Mouse (Mus musculus) left cerebral cortex, postnatal 25 days (tissue): ENCODE results near the gene Acan. TPM values are rescaled to one million over a fixed set of nuclear protein-coding genes. Genes with fewer than 3 reads are reported as not detected.
A peak's percentile ranks its signal among the peaks of the same experiment; 100 is the strongest.

Experiments used
- DNase-seq, 2 experiments: peaks; one replicate each; pipeline ENCODE4 v3.0.0; 2022; ENCODE audit warnings: low spot score in 2 of 2, mixed read lengths in 1 of 2
- intact Hi-C: fragments of 180-260 bp; cut with DNase I; formaldehyde crosslinking; loops from one replicate; pipeline ENCODE4 v1.15.1; 2025
- total RNA-seq, 2 experiments: library from RNA; stranded (reverse); gene quantifications; 2 replicates each; pipeline ENCODE4 v1.2.3; 2021

The Acan gene
- 1 to 10 TPM; 3.1 to 3.5 TPM for total RNA-seq

DNA sequence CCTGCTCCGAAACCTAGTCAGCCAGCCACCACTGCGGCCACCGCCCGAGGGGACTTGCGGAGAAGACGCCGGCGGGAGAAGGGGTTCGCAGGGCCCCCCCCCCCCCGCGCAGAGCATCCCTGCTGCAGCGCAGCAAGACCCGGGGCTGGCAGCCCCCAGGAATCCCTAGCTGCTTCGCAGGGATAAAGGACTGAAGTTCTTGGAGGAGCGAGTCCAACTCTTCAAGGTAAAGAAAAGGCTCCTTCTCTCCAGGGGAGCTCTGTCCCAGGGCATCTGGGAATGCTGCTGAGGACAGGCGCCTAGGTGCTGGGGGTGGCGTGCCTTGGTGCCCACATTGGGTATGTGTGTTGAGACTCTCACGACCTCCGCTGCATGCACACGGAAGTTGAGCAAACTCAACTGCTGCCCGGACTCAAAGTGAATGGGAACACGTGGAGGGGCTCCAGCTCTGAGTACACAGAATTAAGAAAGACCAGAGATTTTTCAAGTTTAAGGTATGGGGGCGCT lies at the start of gene Acan:
Gene Acan (plus strand): TSS at position 101 of the 507 bp plus-strand sequence.
- DNase-seq, result no peak
- intact Hi-C loops, result no loop called here

DNA sequence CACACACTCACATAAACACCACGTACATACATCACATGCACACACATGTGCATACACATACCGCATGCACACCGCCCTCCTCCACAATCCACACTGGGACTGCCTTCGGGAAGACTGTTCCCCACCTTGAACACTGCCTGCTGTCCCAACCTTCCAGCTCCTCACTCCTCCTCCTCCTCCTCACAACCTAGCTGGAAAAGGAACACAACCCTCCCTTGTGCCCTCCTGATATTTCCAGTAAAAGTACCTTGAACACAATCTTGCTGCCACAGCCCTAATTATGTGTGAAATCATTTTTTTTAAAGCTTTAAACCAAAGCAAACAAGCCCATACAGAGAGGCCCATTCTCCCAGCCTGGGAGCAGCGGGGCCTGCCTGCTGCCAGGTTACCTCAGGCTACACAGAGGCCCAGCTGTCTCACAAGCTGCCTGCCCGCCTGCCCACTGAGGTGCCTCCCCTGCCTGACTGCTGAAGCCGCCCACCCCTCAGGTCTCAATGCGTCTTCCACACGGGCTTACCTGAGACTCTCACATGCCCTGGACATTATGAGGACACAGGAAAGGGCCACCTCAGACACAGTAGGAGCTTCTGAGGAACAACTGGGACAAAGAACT lies 31.9 kb upstream of the Acan start:
- intact Hi-C loops, result no loop called here
- no peak for DNase-seq

DNA sequence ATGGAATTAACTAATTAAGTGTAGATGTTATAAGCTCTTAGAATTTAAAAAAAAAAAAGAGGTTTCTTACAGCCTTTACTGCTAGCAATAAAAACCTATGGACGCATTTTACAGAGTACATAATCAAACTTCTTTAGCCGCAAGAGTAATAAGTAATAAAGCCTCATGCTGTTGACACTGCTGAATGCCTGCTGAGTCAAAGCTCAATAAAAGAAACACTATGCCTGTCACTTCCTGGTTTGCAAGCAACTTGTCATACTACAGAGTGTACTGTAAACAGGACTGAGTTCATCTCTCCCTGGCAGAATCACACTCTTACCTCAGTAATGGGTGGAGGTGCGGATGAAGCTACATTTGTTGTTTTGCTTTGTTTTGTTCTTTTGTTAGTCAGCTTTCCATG lies 24.1 kb upstream of the Acan start:
- DNase-seq, result no peak

DNA sequence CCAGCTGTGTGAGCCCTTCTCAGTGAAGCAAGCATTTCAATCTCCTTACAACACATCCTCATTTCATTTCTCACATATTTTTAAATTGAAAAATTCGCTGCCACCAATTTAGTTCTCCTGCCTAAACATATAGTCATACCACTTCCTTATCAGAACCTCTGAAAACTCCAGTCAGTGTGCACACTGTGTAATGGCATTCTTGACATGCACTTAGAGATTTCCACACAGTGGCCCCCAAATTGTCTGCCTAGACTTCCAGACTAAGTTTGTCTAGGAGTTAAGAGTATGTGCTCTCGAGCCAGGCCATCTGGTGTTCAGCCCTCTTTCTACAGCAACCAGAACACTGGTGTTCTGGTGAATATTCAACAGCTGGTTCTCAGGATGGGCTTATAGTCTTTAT lies 19.5 kb upstream of the Acan start:
- intact Hi-C loops, result no loop called here
- no peak for DNase-seq

More for the DNA sequence above, 24.1 kb upstream of the Acan start:
- intact Hi-C loops, result no loop called here

DNA sequence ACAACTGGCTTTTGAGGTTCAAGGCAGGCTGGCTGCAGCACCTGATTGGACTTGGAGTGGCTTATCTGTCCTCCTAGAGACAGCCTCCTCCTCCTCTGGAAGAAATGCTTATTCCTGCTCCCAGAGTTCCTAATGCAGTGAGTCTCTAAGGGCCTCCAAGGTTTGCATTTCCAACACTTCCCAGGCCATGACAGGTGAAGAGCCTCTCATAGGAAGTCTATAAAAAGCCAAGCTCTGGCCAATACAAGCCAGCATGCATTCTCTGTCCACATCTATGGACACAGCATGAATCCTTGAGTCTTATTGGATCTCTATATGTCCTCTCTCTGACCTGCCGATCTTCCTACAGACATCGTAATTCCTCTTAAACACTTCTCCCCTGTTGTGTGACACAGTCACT lies 18.8 kb upstream of the Acan start:
- intact Hi-C loops, result no loop called here
- no peak for DNase-seq

DNA sequence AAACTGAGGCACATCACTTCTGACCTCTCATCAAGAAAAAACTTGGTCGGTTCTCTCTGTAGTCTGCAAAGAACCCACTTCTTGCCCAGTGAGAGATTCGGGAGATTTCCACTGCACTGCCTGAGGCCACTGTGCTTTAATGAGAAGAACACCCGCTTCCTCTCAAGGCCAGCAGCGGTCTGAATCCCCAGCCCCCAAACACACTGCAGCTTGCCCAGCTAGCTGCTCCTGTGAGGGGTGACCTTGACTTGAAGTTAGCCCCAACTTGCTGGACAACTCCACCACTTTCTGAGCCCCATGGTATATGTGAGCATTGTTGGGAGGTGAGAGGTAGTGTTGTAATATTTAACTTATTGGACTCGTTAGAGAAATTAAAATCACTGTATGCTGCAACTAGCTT lies 1.2 kb upstream of the Acan start:
- DNase-seq, result no peak
- intact Hi-C loops, result no loop called here

DNA sequence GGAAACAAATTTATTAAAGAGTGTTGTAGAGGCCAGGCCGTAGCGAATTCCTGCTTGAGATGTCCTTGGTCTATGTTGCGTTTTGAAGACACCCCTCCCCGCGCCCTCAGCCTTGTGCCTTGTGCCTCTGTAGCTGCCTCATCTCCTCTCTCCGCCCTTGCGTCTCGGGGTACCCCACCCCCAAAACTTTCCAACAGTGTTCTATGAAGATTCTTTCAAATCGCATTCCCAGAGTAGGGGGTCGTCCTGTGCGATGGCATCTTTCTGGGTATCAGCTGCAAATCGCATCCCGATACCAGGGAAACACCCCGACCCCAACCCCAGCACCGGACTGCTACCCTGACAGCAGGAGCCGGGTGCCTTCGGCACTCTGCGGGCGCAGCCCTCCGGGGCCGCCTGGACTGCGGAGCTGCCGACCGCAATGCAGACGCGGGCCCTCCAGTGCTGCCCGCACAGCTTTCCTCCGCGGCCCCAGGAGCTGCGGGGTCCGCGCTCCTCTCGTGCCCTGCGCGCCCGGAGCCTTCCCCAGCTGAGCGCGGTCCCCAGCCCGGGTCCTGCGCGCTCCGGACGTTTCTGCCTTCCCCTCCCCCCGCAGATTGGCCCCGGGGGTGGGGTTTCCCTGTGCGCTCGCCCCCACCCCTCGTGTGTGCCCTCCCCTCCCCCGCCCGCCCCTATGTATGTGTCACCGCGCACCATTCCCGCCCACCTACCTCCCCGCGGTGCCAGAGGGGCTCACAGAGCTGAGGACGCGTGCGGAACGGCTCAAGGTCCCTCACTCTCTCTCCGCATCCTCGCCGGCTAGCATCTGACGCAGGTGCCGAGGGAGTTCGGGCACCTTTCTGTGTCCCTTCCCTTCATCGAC lies 531 bp upstream of the Acan start:
- intact Hi-C loops, result no loop called here
- DNase-seq, result no peak

DNA sequence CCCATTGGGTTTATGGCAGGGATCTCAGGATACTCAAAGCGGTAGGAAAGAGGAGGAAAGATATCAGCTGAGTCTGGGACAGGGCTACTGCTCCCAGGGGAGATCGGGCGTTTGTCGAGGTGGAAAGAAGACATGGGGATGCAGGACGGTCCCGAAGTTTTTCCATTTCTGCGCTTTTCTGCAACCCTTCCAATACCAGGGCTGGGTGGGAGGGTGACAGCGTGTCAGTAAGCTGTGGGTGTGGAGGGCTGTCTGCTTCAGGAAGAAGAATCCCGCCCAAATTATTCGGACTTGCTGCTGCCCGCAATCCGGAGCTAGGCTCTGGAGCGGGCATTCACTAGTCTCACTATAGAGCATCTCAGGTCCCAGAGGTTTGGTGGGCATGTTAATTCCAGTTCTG lies 828 bp downstream of the Acan start:
- DNase-seq, result no peak
- intact Hi-C loops, result no loop called here

DNA sequence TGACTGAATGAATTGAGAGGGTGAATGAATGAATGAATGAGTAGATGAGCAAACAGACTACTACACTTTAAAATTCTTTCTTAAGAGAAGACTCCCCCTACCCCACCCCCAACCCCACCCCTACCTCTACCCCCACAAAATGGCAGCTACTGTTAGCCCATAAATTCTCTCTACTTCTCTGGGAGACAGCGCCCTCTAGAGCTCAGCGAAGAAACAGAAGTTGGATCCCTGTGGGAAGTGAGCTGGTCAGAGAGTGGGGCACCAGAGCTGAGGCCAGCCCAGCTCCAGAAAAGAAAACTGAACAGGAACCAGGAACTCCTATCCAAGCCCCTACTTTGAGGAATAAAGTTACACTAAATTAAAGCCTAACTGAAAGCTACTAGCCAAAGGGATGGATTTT lies 5.3 kb downstream of the Acan start:
- intact Hi-C loops, result loop anchor here (5.0 kb wide), 1 partner anchor 116 kb away; no protein-coding TSS in a partner anchor
- no peak for DNase-seq

DNA sequence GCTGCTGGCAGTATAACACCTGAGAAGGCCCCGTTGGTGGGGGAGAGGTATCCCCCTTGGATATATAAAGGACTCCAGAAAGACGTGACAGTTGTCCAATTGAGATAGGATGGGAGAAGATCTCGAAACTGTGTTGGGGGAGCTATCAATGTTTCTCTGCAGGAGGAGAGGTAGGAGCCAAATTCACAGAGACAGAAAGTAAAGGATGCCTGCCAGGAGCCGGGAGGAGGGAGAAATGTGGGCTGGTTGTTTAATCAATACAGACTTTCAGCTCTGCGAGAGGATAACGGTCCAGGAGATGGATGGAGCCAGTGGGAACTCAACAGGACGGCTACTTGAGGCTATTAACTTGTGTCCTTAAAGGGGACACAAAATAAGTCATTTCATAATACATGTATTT lies 14.2 kb downstream of the Acan start:
- intact Hi-C loops, result no loop called here
- no peak for DNase-seq

DNA sequence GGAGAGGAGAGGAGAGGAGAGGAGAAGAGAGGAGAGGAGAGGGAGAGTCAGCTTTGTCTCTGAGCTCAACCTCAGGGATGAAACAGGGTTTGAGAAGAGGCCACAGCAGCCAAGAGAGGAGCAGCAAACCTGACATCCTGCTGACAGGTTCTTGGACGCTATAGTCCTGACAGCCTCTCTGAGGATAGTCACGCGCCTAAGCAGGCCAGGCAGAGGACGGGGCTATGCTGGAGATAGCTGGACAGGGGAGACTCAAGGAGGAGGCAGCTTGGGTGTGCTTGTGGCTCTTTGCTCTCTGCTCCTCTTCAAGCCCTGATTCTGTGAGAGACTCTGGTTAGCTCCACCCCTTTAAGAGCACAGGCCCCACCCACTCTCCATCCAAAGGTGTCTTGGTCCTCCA lies 14.9 kb downstream of the Acan start:
- no peak for DNase-seq

DNA sequence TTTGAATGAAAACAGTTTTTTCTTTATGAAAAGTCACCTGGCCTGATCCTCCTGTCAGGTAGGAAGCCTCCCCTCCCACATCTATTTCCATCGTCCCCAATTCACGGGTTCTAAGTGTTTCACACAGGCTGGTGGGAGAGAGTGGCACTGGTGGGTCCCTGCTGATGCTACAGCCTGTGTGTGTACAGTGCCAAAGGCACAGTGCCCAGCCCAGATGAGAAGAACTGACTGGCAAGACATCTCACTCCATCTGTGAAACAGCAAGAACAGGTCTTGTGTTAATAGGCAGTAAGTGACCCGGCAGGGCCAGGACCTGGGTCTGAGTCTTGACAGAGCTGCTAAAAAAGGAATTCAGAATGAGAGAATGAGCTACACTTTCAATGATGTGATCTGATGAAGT lies 25.9 kb downstream of the Acan start:
- DNase-seq, result no peak

More for the DNA sequence above, 14.9 kb downstream of the Acan start:
- intact Hi-C loops, result no loop called here

DNA sequence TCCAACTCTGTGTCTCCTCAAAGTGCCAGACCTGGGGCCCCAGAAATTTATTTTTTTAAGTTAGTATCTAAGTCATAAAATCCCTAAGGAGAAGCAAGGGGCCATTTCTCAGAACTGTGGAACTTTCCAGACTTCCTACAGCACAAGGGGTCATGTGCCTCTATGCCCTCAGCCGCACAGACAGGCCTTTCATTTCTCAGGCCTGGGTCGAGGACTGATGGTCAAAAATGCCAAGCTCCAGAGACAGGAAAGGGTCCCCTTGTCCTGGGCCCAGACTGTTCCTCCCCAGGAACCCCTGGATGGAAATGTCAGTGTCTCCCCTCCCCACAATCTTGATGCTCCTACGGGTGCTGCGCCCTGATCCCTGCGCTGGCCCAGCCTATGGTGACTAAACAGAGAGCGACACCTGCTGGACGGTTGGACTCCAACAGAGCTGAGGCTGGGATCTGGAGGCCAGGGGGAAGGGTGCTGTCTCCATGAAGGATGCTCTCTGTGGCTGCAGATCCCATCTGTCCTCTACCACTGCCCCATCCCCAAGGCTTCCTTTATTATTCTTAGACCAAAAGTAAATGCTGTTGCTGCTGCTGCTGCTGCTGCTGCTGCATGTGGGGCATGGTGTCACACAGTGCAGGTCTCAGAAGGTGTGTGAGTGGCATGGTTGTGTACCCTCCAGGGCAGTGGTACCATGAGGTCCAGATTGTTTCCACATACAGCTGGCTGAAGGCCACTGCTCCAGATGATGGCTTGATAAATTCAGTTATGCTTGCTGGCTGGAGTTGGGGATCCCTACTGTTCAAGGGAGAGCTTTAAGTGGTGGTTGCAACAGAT lies 27.5 kb downstream of the Acan start:
- peak; percentile 62 to 69 for DNase-seq
- intact Hi-C loops, result loop anchor here (1.0 to 10.0 kb wide), 2 partner anchors 156 to 286 kb away; no protein-coding TSS in a partner anchor

More for the DNA sequence above, 25.9 kb downstream of the Acan start:
- intact Hi-C loops, result no loop called here

DNA sequence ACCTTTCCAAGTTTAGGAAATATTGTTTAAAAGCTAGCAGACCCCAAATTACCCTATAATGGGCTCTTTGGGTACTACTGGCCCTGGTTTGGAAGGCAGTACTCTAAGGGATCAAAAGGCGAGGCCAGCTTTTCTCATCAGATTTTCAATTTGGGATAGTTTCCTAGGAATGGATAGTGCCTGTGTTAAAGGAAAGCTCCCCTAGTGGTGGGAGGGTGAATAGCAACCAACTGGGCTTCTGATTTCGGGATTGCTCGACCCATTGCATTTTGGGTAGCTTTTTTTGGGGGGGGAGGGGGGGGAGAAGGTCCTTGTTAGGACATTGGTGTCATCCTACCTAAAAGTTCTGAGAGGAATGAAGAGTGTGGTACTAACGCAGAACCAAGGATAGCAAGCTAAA lies 35.8 kb downstream of the Acan start:
- intact Hi-C loops, result loop anchor here (10.0 kb wide), 1 partner anchor 294 kb away; no protein-coding TSS in a partner anchor
- DNase-seq, result peak in 1 of 2 experiments; percentile 12

DNA sequence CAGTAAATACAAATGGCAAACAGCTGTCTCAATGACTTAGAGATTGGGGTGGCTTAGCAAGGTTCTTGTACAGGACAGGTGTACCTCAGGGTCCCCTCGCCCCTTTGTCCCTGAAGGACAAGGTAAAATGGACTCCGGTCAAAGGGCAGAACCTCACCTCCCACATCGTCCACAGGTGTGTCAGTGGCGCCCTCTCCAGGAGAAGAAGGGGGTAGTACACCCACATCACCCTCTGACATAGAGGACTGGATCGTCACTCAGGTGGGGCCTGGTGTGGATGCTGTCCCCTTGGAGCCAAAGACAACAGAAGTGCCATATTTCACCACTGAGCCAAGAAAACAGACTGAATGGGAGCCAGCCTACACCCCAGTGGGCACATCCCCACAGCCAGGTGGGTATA lies 43.2 kb downstream of the Acan start:
- no peak for DNase-seq
- intact Hi-C loops, result no loop called here

DNA sequence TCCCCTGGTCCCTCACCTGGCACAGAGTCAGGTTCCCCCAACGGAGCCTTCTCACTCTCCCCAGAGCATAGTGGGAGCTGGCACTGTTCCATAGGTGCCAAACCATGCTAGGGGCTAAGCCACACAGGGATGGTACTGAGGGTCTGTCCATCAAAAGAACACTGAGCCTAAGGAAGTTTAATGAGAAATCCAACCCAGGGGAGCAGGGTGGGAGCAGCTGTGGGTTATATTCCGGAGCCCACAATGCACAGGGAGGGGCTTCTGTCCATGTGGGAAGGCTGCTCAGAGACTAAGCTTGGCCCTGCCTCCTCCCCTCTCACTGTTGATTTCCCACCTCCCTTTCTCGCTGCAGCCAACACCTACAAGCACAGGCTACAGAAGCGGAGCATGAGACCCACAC lies 60.6 kb downstream of the Acan start:
- intact Hi-C loops, result no loop called here
- DNase-seq, result no peak

DNA sequence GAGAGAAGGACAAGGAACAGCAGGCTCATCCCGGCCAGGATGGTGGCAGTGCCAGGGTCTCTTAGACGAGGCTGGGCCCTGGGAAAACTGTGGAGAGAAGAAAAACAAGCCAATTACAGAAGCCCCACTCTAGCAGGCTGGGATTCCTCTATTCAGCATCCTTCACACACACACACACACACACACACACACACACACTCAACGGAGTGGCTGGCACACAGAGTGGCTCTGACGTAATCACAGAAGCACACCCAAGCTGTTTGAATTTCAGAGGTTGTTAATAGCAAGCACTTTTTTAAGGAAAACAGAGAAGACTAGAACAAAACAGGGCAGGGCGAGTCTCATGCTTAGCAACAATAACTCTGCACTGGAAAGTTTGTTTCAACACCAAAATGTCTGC lies 70.2 kb downstream of the Acan start:
- intact Hi-C loops, result no loop called here
- DNase-seq, result peak; percentile 44 to 57

DNA sequence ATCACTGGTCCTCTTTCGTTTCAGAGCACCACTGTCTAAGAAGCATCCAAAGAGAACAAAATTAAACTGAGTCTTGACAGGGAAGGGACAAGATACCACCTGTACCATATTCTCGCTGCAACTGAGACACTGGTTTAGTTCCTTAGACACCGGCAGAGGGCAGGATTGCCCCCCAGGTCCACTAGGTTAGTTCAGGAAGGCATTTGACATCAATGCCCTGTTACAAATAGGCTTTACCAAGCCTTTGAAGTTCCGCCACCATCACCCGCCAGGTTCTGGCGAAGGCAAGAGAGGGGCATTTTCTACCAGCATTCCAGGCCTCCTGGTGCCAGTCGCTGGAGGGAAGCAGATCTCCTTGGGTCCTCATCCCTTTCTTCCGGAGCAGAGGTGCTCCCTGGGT lies 76.6 kb downstream of the Acan start:
- intact Hi-C loops, result no loop called here
- no peak for DNase-seq

DNA sequence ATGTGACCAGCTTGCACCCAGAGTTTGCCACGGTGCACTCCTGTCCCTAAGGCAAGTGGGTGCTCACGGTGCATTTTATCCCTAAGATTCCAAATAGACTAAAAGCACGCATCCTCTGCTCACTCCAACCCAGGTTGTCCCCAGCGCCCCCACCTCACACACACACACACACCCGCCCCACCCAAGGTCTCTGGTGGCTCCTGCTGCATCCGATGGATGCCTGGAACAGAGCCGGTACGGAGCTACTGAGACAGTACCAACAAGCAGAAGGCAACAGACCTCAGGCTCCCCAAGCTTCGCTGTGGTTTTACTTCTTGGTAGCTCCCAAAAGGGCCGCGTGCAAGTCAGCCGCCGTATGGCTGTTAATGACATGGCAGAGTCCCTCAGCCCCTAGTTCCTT lies 77.1 kb downstream of the Acan start:
- intact Hi-C loops, result no loop called here
- DNase-seq, result no peak

DNA sequence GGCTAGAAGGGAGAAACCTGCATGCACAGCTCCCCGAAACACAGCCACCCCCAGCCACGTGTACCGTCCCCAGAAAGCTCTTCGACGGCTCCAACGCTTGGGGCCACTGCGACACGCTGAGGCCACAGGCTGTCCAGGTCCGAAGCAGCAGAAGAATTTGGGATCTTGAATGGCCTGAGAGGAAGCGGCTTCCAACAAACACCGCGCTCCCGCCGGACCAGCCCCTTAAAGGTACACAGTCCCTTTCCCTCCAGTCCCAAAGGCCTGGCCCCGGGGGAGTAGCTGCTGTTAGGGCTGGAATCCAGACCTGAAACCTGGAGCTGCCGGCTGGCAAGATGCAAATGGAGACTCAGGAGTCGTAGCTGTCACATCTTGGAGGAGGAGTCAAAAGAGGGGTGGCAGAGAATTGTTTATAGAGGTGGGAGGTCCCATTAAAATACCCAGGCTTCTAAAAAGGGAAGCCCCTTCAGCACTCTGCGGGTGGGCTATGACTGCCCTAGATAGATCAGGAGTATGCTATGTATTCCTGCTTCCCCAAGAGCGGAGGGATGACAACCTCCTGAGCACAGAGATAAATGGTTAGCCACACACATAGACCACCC lies 77.7 kb downstream of the Acan start, which contains the start of gene Hapln3:
Gene Hapln3 (minus strand): TSS at position 176 of the 602 bp plus-strand sequence.
- intact Hi-C loops, result no loop called here

More for the DNA sequence above, 77.7 kb downstream of the Acan start, which contains the start of gene Hapln3:
- peak in 1 of 2 experiments; percentile 6 for DNase-seq
